Mouse (Mus musculus) ES-E14 (cell line): ENCODE measurements around the gene Olfr699. TPM values are rescaled to one million over a fixed set of nuclear protein-coding genes. Genes with fewer than 3 reads are reported as not detected.
"Not testable (repeated sequence)": the region's sequence is repeated elsewhere in the genome, so short reads cannot be mapped to it uniquely, and the experiment has no call there.

Experiments
- DNase-seq: peaks from one replicate; pipeline ENCODE4 v3.0.0-alpha.2; 2013; ENCODE audit warnings: low read depth, low spot score
- H3K27ac ChIP-seq: 2 replicates; pipeline ENCODE4 v1.5.1; 2012; ENCODE audit warnings: low read depth, mild to moderate bottlenecking, low read length, moderate library complexity, mixed read lengths; ENCODE audit not compliant: poor library complexity, insufficient read depth, severe bottlenecking
- H3K36me3 ChIP-seq: 2 replicates; pipeline ENCODE4 v1.6.1; 2012; ENCODE audit warnings: mild to moderate bottlenecking, low read length, moderate library complexity, mixed read lengths; ENCODE audit not compliant: control insufficient read depth, poor library complexity, insufficient read depth, severe bottlenecking
- H3K4me1 ChIP-seq, 2 experiments: fragments of 150-350 bp in 1 of 2; sonication (generic) in 1 of 2; 2 replicates each; pipeline ENCODE4 v1.6.1; 2012; ENCODE audit warnings: low read length in 2 of 2, mild to moderate bottlenecking in 1 of 2, mixed read lengths in 1 of 2; ENCODE audit not compliant: control insufficient read depth in 2 of 2, insufficient read depth in 2 of 2, poor library complexity in 1 of 2
- H3K4me3 ChIP-seq, 2 experiments: fragments of 150-350 bp in 1 of 2; sonication (generic) in 1 of 2; 2 replicates each; pipeline ENCODE4 v1.5.1; 2012; ENCODE audit warnings: low read length in 2 of 2, low read depth in 1 of 2, mild to moderate bottlenecking in 1 of 2, mixed read lengths in 1 of 2; ENCODE audit not compliant: insufficient read depth in 1 of 2, poor library complexity in 1 of 2, severe bottlenecking in 1 of 2
- H3K9ac ChIP-seq: 2 replicates; pipeline ENCODE4 v1.6.1; 2012; ENCODE audit warnings: low read depth, mild to moderate bottlenecking, low read length, mixed read lengths; ENCODE audit not compliant: poor library complexity, insufficient read depth, severe bottlenecking
- H3K9me3 ChIP-seq: fragments of 150-350 bp; sonication (generic); 2 replicates; pipeline ENCODE4 v1.6.1; 2012; ENCODE audit warnings: low read depth, mild to moderate bottlenecking, low read length; ENCODE audit not compliant: control insufficient read depth, insufficient read depth
- CHD2 ChIP-seq: IDR thresholded peaks from 2 replicates; pipeline ENCODE4 v1.6.1; 2014; ENCODE audit warnings: mild to moderate bottlenecking, low read depth, low read length, inconsistent platforms
- HCFC1 ChIP-seq: IDR thresholded peaks from 2 replicates; pipeline ENCODE4 v1.6.1; 2012; ENCODE audit warnings: low read length, inconsistent platforms, borderline replicate concordance; ENCODE audit not compliant: insufficient read depth
- MAFK ChIP-seq: IDR thresholded peaks from 2 replicates; pipeline ENCODE4 v1.6.1; 2014; ENCODE audit warnings: mild to moderate bottlenecking, low read depth, low read length, inconsistent platforms; ENCODE audit not compliant: insufficient read depth
- ZC3H11A ChIP-seq: IDR thresholded peaks from 2 replicates; pipeline ENCODE4 v1.6.1; 2012; ENCODE audit warnings: low read depth, mild to moderate bottlenecking, inconsistent platforms, low read length, borderline replicate concordance
- ZNF384 ChIP-seq: IDR thresholded peaks from 2 replicates; pipeline ENCODE4 v1.6.1; 2012; ENCODE audit warnings: low read depth, low read length, inconsistent platforms
- in situ Hi-C, 2 experiments: fragments of 600-800 bp; cut with MboI; formaldehyde crosslinking; loops; one replicate each; pipeline ENCODE4 v1.15.1; 2025; ENCODE audit warnings: low sequenced_read_pairs in 2 of 2, inconsistent platforms in 1 of 2; ENCODE audit not compliant: unreplicated experiment in 2 of 2
- total RNA-seq: library from RNA; depleted of rRNA; stranded (reverse); fragments of 300-350 nt; gene quantifications from 2 replicates; pipeline ENCODE4 v1.2.3, GENCODE M21; 2012

Olfr699 gene
- total RNA-seq, 1 experiment, result 0.49 TPM

DNA sequence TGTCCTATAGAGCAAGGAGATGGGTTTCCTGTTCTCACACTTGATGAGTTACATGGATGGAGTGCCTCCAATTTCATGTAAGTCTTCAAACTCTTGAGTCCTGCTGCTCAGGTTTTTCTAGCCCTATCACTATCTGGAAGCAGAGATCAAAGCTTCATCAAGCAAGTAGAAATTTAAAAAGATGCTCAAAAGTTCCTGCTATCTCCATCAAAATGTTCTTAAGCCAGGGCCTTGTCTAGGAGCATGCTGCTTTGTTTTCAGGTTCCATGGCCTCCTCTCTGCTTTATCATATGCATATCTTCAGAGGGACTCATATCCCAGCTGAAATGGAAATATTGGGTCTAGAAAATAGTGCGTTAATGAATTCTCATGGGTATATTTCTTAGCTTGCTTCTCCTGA, 15.7 kb upstream of the Olfr699 start, which contains the start of gene Olfr700:
TSS of gene Olfr700 (minus strand) at position 101 of the 400 bp plus-strand sequence.
- no peak for DNase-seq
- no peaks in the 10 kb centered on the region for H3K9me3 ChIP-seq
- in situ Hi-C loops, result no loop called here
- TF ChIP-seq ZC3H11A (no peak), CHD2 (no peak), HCFC1 (no peak), MAFK (no peak), ZNF384 (no peak)
- H3K27ac ChIP-seq, result no peak within 1 kb of the TSS
- no peaks in the 10 kb centered on the region for H3K4me1 ChIP-seq
- no peaks in the 10 kb centered on the region for H3K36me3 ChIP-seq
- H3K9ac ChIP-seq, result no peak within 1 kb of the TSS
- H3K4me3 ChIP-seq, result no peak within 1 kb of the TSS

DNA sequence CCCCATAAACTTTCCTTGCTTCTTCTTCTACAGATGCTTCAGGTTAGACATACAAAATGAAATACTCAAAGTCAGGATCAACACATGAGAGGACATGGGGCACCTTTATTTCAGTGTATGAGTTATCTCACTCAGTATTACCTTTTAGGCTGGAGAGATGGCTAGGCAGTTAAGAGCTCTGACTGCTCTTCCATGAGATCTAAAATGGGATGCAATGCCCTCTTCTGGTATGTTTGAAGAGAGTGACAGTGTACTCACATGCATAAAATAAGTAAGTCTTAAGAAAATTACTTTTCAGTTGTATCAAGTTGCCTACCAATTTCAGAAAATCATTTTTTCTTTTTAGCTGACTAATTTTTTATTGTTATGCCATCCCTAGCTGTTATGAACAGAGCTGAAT, 4.7 kb downstream of the Olfr699 start:
- DNase-seq, result no peak
- Histone ChIP-seq H3K9me3 (no peaks in the 10 kb centered on the region), H3K27ac (no peak overlapping the region), H3K4me1 (no peaks in the 10 kb centered on the region), H3K9ac (no peak overlapping the region), H3K36me3 (no peaks in the 10 kb centered on the region), H3K4me3 (no peak overlapping the region)
- in situ Hi-C loops, result loop anchor here in 1 of 2 experiments (25.0 kb wide), 1 partner anchor 101 kb away; the partner anchor contains the start of genes Olfr693 and Olfr694
- no peak for TF ChIP-seq CHD2
- no peak for TF ChIP-seq ZNF384
- TF ChIP-seq MAFK, result no peak
- no peak for TF ChIP-seq ZC3H11A
- TF ChIP-seq HCFC1, result no peak

DNA sequence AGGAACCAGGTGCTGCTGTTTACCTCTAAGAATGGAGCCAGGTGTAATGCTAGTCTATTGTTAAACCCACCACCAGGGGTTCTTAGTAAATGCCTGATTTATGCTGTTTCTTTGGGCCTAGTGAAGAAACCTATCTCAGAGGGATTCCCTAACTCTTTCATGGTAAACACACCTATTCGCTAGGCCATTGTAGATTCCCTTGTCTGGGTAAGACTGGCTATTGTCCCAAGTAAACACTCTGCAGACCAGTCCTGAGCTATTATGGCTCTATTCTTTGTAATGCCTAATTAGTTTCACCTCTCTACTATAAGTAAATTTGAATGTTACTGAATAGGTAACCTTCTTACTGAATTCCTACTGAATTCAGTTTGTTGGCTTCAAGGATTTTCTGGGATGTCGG, 32.0 kb downstream of the Olfr699 start:
- H3K9ac ChIP-seq, in situ Hi-C loops, H3K4me1 ChIP-seq, H3K27ac ChIP-seq, H3K9me3 ChIP-seq, H3K36me3 ChIP-seq, H3K4me3 ChIP-seq: not testable (repeated sequence)
- peak; percentile 24 for DNase-seq
- peak; percentile 25; the same call in 1 of the 2 replicates for TF ChIP-seq CHD2

DNA sequence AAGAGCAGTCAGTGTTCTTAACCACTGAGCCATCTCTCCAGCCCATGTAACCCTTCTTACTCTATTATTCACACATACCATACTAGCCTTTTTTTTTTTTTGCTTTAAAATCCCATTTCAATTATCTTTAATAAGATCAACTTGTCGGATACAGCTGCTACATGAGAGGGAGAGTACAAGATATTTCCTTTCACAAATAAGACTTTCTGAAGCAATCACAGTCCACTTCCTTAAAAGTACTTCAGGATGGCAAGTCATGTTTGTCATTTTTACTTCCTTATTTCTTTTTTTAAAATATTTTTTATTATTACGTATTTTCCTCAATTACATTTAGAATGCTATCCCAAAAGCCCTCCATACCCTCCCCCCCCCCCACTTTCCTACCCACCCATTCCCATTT, 34.2 kb downstream of the Olfr699 start:
- H3K9me3 ChIP-seq, result no peaks in the 10 kb centered on the region
- TF ChIP-seq ZNF384 (no peak), HCFC1 (no peak), ZC3H11A (no peak), MAFK (no peak), CHD2 (no peak)
- no peak for DNase-seq
- in situ Hi-C loops, result no loop called here
- H3K4me3 ChIP-seq, result no peak overlapping the region
- no peaks in the 10 kb centered on the region for H3K36me3 ChIP-seq
- peaks cover 0 to 1% of the 10 kb centered on the region in 2 experiments; a peak in 1 of 4 replicates for H3K4me1 ChIP-seq
- H3K27ac ChIP-seq, result no peak overlapping the region
- no peak overlapping the region for H3K9ac ChIP-seq

DNA sequence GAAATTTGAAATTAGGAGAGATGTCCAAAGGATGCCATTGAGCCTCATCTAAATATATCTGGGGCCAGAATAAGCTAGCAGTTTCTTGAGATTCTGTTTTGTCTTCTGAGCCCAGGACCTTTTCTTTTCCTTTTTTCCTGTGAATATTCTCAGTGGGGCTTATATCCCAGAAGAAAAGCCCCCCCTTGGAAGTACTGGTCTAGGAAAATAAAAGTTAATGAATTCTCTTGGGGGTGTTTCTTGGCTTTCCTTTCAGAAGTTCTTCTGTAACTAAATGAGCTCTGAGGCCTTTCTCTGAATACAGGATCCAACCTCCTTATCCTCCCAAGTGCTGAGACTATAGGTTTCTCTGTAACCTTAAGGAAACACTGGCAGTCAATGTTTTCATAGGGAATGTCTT, 37.7 kb downstream of the Olfr699 start, which contains the start of gene Olfr698:
TSS of gene Olfr698 (minus strand) at position 101 of the 400 bp plus-strand sequence.
- Histone ChIP-seq H3K4me1 (no peaks in the 10 kb centered on the region; a peak in 1 of 4 replicates), H3K4me3 (no peak within 1 kb of the TSS)
- TF ChIP-seq ZC3H11A (no peak), MAFK (no peak), CHD2 (no peak), HCFC1 (no peak)

More for the DNA sequence above, 37.7 kb downstream of the Olfr699 start, which contains the start of gene Olfr698:
- H3K9ac ChIP-seq, result no peak within 1 kb of the TSS
- no peak for DNase-seq
- no peaks in the 10 kb centered on the region for H3K36me3 ChIP-seq
- no peaks in the 10 kb centered on the region for H3K9me3 ChIP-seq
- no peak within 1 kb of the TSS for H3K27ac ChIP-seq
- in situ Hi-C loops, result no loop called here
